Mouse (Mus musculus) heart, adult 2 months (tissue): ENCODE measurements at regions not wholly inside any gene's neighbourhood (a gene's known extent, or its start where the extent isn't known, plus 50 kb on each side); places are given as distances from the start of the nearest gene placed in this dataset.

Experiments
- CTCF ChIP-seq: fragments of 200-600 bp; IDR thresholded peaks from 2 replicates; pipeline ENCODE4 v1.8.1; 2022; ENCODE audit warnings: antibody characterized with exemption, mild to moderate bottlenecking, moderate library complexity
- POLR2A ChIP-seq: fragments of 200-500 bp; IDR thresholded peaks from 2 replicates; pipeline ENCODE4 v1.6.1; 2011; ENCODE audit warnings: mild to moderate bottlenecking, low read depth, low read length, control low read depth; ENCODE audit not compliant: insufficient read depth

GRCm38 (mm10) chr13:83725831-83726230 lies 222.0 kb downstream of the Mef2c start:
- TF ChIP-seq POLR2A = no peak
- no peak for TF ChIP-seq CTCF
